Mouse (Mus musculus) cerebellum, adult 11-12 months (tissue): Measurements from ENCODE around the gene Gtf2ird1.
"Not testable (repeated sequence)": the region's sequence is repeated elsewhere in the genome, so short reads cannot be mapped to it uniquely, and the experiment has no call there.

Source experiments
- DNase-seq: peaks from one replicate; pipeline ENCODE4 v3.0.0; 2022

Gene Gtf2ird1

GRCm38 (mm10) chr5:134397434-134398163 lies 58.9 kb downstream of the Gtf2ird1 start:
- no peak for DNase-seq

GRCm38 (mm10) chr5:134396519-134396918 lies 60.0 kb downstream of the Gtf2ird1 start:
- no peak for DNase-seq

GRCm38 (mm10) chr5:134394624-134395023 lies 61.9 kb downstream of the Gtf2ird1 start:
- no peak for DNase-seq

GRCm38 (mm10) chr5:134393624-134394023 lies 62.9 kb downstream of the Gtf2ird1 start:
- DNase-seq = no peak

- peak; percentile 42 for DNase-seq
Observed at GRCm38 (mm10) chr5:134385106-134385505, 71.4 kb downstream of the Gtf2ird1 start.

GRCm38 (mm10) chr5:134375256-134375655 lies 81.3 kb downstream of the Gtf2ird1 start:
- no peak for DNase-seq

- DNase-seq = no peak
Observed at GRCm38 (mm10) chr5:134374546-134374945, 82.0 kb downstream of the Gtf2ird1 start.

- peak; percentile 25 for DNase-seq
Observed at GRCm38 (mm10) chr5:134373912-134374488, 82.5 kb downstream of the Gtf2ird1 start.

- DNase-seq = no peak
Observed at GRCm38 (mm10) chr5:134372926-134373658, 83.4 kb downstream of the Gtf2ird1 start.

GRCm38 (mm10) chr5:134371511-134372289 lies 84.8 kb downstream of the Gtf2ird1 start:
- no peak for DNase-seq

- DNase-seq = no peak
Observed at GRCm38 (mm10) chr5:134370831-134371230, 85.7 kb downstream of the Gtf2ird1 start.

GRCm38 (mm10) chr5:134359101-134359500 lies 97.4 kb downstream of the Gtf2ird1 start:
- no peak for DNase-seq

- not testable (repeated sequence) for DNase-seq
Observed at GRCm38 (mm10) chr5:134355372-134355771, 101.1 kb downstream of the Gtf2ird1 start.

- DNase-seq = no peak
Observed at GRCm38 (mm10) chr5:134353117-134353516, 103.4 kb downstream of the Gtf2ird1 start.

GRCm38 (mm10) chr5:134352527-134353001 lies 104.0 kb downstream of the Gtf2ird1 start:
- no peak for DNase-seq

- no peak for DNase-seq
Observed at GRCm38 (mm10) chr5:134350660-134351059, 105.9 kb downstream of the Gtf2ird1 start.

- no peak for DNase-seq
Observed at GRCm38 (mm10) chr5:134347066-134347465, 109.5 kb downstream of the Gtf2ird1 start.

GRCm38 (mm10) chr5:134345449-134345848 lies 111.1 kb downstream of the Gtf2ird1 start:
- DNase-seq = no peak

- no peak for DNase-seq
Observed at GRCm38 (mm10) chr5:134344076-134344475, 112.4 kb downstream of the Gtf2ird1 start.

- DNase-seq = not testable (repeated sequence)
Observed at GRCm38 (mm10) chr5:134343530-134343929, 113.0 kb downstream of the Gtf2ird1 start.

- DNase-seq = no peak
Observed at GRCm38 (mm10) chr5:134342503-134343205, 113.9 kb downstream of the Gtf2ird1 start.

GRCm38 (mm10) chr5:134341721-134342120 lies 114.8 kb downstream of the Gtf2ird1 start:
- DNase-seq = no peak
